Mouse (Mus musculus): ENCODE data around the gene Hapln2.

Hapln2 gene

DNA sequence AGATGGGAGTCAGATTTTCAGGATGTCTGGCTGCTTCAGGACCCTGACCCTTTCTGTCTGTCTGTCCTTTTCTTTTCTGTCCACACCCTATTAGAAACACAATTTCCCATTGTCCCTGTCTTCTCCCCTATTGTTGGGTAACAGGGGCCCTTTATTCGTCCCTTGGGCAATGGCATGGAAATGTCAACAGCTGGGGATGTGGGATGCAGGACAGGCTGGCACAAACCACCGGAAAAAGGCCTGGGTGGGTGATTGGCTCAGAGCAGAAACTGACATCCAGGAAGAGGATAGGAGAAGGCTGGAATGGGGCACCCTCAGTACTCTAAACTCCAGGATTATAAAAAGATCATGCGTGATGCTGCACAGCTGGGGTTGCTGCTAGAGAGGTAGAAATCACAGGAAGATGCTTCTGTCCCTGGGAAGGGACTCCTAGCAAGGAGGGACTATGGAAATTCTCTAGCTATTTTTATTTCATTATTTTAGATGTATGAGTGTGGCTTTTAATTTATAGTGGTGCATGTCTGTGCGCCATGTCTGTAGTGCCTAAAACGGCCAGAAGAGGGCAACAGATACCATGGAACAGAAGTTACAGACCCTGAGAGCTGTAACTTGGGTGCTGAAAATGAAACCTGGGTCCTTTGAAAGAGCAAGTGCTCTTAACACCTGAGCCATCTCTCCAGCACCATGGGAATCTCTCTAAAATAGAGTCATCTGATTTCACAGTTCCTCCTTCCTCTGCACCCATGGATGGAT lies at the start of gene Hapln2:
TSS of gene Hapln2 (minus strand) at position 150 of the 753 bp plus-strand sequence.
- no peak for DNase-seq (ENCODE audit: low spot score in 2 of 2)

DNA sequence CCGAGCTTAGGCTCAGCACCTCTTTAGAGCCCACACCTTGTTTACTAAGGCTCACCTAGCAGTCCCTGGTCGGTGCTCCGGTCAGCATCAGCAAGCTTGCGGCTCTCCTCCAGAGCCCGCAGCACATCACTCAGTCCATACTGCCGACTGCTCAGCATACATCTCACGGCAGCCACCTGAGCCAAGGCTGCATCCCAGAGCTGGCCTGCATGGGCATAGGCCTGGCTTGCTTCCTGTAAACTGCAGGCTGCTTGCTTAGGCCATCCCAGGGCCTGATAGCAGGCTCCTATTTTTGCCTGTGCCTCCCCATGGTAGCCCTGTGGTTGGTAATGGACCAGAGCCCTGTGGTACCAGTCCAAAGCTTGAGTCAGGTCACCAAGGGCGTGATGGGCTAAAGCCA lies 47.4 kb upstream of the Hapln2 start:
- no peak for DNase-seq (ENCODE audit: low spot score in 2 of 2)

DNA sequence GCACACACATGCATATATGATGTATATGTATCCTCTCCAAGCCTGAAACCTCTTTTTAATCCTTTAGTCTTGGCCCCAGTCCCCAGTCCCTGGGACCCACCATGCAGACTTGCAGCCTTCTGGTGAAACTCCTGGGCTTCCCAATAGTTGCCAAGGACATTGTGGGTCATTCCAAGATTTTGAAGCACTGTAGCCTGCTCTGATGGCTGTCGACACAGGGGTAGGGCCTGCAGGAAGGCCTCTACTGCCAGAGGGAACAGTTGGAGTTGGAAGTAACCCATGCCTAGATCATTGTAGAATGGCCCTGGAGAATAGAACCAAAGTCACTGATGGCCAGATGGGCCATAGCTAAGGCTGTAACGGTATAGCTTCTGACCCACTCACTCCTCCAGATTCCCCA lies 47.0 kb upstream of the Hapln2 start:
- DNase-seq (ENCODE audit: low spot score in 2 of 2), result no peak

DNA sequence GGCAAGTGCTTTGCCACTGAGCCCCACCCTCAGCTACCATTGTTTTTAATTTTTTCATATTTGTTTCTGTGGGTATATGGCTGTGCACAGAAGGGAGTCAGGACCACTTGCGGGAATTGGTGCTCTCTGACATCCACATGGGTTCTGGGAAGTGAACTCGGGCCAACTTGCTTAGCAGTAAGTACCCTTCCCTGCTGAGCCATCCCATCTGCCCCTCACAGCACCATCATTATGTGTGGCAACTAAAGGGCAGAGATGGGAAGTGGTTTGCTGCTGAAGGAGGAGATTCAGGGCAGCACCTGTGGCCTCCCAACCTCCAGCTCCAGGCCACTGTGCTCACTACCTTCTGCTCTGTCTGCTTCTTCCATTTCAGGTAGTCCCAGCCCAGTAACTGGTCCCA lies 46.2 kb upstream of the Hapln2 start:
- DNase-seq (ENCODE audit: low spot score in 2 of 2), result no peak

DNA sequence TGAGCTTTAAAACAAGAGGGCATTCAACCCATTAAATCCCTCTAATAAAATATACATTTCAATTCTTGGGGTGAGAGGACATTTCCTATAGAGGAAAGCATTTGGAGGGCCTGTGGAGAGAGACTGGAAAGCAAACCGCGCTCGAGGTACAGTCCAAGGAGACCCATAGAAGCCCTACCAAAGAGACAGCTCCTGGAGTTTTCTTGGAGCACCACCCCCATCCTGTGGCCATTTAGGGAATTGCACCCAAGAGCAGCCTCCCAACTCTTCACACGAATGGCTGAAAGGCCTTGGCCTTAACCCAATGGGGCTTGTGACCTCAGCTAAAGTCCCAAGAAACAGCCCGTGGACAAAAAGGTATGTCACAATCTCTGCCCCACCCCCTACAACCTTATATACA lies 44.4 kb upstream of the Hapln2 start:
- peak; percentile 67 to 83 for DNase-seq (ENCODE audit: low spot score in 2 of 2)

DNA sequence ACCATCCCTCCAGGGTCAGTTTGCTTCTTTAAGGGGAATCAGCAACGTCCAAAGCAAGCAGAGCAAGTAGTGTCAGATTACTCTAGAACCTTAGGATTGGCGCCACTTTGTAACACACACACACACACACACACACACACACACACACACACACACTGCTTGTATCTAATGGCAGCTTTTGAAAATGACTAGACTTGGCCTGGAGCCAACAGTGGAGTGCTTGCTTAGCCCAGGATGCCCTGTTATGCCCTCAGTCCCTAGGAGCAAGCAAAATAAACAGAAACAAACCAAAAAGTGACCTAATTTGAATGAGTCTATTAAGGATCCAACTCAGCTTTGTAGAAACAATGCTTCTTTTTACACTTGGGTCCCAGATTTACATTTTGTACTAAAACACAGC lies 41.0 kb upstream of the Hapln2 start:
- no peak for DNase-seq (ENCODE audit: low spot score in 2 of 2)

DNA sequence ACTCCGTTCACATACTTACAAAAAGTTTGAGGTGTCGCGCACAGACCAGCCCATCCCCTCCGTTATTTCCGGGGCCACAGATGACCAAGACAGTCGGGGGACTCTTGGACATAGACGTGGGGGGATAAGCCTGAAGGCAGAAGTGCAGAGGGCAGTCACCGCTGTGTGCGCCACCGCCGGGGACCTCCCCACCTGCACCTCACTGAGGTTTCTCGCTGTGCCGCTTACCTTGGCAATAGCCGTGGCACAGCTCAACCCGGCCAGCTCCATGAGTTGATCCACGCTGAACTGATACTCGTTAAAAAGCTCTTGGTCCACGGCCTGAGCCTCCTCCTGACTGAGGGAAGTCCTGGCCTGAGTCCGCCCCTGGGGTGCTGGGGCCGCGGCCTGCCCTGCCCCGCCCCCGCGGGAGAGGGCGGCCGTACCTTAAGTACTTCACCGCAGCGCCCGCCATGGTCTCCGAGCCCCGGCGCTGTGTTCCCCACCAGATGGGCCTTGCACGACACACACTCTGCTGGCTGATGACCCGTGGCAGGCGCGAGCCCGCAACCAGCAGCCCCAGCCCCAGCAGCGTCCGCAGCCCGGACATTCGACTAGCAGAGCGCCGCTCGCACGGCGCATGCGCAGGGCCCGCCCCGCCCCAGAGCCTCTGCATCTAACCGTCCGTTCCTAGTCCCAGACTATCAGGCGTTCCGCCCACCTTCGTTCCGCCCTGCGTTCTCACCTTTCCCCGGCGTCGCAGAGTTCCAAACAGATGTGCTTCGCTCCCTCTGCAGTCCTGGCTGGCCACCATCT lies 30.7 kb upstream of the Hapln2 start, which contains the start of gene Naxe:
TSS of gene Naxe (minus strand) at position 594 of the 795 bp plus-strand sequence.
- DNase-seq (ENCODE audit: low spot score in 2 of 2), result peak; percentile 73 to 81

DNA sequence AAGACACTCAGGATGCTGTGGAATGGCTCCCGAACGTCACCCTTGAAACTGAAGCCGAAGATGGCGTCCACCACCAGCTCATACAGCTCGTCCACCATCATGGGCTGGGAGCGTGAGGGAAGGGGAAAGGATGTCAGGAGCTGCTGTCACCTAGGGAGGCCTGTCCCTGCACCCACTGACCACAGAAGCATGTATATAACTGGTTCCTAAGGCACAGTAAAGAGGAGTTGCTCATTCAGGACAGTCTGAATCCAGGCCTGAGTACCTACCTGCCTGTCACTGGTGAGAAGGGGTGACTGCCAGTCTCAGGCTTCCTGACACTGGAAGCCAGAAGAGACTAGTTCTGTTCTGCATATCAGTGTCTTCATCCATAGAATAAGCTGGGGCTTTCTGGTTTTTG lies 29.6 kb upstream of the Hapln2 start:
- no peak for DNase-seq (ENCODE audit: low spot score in 2 of 2)

DNA sequence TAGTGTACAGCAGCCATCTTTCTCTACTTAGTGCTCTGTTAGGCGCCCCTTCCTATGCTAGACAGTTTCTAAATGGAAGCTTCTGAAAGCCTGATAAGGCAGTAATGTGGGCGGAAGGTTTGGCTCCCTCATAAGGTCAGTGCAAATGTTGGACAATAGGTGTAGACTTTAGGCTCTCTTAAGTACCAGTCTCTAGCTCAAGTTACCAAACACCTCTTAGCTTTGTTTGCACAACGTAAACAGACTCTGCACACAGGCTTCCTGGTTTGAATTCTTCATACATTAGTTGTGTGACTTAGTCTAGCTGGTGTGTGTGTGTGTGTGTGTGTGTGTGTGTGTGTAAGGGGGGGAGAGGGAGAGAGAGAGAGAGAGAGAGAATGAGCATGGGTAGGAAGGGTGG lies 22.1 kb upstream of the Hapln2 start:
- no peak for DNase-seq (ENCODE audit: low spot score in 2 of 2)

DNA sequence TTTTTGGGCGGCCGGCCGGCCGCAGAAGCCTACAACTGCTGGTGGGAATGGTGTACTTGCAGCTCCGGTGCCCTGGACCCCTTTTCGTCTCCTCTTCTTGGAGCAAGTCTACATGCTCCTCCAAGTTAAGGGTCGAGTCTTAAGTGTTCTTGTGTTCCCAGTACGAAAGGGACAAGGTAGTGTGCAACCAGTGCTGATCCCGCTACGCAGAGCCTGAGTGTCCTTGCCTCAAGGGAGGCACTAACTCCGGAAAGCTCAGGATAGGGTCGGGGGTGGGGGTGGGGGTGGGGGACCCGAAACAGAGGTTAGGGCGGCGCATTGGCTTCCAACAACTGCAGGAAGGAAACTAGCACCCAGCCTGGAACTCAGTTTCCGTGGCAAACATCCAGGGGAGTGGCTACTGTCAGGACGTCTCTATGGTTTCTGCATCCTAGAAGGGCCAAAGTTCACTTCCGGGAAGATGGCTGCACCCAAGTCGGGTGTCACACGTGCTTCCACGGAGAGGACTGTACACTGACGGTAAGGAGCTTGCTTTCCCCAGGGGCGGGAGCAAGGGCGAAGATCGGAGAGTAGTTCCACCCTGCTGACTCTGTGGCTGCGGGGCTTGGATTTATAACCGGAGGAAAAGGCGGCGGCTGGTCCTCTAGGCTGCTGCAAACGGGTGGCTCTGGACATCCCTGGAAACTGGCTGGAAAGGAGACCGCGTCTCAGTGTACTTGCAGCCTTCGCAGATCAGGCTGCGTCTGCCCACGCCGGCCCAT lies 15.5 kb upstream of the Hapln2 start, which contains the start of gene Gpatch4:
TSS of gene Gpatch4 (plus strand) at position 448 of the 761 bp plus-strand sequence.
- peak; percentile 91 to 93 for DNase-seq (ENCODE audit: low spot score in 2 of 2)

DNA sequence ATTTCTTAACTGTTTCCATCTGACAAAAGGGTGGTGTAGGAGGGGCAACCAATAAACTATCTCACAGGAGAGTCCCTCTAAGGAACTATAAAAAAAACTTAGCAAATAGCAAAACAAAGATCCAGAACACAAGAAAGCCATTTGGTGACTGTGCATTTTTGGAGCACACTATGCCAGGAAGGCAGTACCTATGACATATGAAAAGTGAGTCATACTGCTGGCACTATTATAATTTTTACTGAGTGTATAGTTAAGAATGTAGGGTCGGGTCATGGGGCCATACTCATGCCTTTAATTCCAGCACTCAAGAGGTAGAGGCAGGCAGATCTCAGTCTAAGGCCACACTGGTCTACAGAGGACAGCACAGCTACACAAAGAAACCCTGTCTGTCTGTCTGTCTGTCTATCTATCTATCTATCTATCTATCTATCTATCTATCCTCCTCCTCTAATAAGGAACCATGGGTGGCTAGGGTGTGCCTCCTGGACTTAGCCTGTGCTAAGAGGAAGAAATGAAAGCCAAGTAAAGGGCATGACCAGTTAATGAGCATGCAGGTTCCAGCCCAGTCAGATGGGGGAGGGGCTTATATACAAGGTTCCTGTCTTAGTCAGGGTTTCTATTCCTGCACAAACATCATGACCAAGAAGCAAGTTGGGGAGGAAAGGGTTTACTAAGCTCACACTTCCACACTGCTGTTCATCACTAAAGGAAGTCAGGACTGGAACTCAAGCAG lies 8.3 kb upstream of the Hapln2 start:
- DNase-seq (ENCODE audit: low spot score in 2 of 2), result no peak

DNA sequence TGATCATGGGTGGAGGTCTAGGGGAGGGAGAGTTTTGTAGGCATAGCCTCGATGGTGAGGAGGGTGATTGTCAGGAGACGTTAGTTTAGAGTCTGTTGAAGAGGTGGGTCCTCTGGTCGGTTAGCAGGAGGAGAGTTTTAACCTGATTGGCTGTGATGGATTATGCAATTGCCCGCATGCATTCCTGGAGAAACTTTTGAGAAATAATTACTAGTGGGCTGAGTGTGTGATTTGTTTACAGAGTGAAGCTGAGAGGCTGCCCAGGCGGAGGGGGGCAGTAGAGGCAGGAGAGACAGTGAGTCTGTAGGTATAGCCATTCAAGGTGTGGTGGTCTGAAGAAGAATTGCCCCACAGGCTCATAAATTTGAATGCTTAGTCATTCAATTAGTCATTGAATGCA lies 6.1 kb upstream of the Hapln2 start:
- DNase-seq (ENCODE audit: low spot score in 2 of 2), result no peak

DNA sequence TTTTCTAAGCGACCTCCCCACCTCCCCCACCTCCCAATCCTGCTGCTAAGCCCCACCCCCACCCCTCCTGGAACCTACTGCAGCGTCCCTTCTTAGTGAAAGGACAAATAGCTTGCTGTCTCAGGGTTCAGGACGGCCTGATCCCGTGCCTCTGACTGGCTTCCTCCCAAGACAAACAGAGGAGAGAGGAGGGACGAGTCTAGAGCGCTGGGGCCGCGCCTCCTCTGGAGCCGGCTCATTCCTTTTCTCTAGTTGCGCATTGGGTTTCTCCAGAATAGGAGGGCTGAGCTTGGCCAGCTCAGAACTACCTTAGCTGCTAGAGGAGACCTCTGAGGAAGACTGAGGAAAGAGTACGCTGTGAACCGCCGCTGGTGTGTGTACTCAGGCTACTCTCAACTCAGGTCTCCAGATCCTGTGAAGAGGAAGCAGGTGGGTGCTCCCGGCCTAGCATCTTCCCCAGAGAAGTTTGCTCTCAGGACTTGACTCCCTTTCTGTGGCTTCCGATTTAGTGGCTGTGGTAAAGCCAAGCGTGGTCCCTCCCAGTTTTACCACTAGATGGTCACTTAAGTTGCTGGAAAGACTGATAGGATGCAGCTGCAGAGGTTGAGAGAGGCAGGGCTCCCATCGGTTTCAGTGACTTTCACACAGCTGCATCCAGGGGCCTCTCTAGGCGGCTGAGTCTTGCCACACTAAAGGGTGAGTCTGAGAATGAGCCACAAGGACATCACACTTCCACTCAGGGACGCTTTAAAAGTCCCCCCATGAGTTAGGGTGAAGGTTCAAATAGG lies 3.4 kb upstream of the Hapln2 start:
- DNase-seq (ENCODE audit: low spot score in 2 of 2), result peak; percentile 33 to 47

DNA sequence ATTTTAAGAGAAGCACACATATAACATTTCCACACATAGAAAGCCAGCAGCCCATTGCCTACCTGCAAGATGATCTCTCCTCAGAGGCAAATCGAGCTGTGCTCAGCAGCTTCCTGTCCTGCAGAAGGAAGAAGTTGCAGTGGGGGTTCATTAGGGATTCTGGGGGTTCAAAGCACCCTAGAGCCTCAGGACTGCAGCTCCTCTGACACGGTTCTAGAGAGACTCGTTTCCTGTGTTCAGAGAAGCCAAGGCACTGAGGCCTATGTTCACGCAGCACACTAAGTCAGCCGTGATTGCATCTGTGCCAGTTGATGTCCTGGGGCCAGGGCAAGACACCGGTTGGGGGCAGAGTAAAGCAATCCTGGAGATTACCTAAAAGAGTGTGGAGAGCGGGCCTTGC lies 560 bp downstream of the Hapln2 start:
- no peak for DNase-seq (ENCODE audit: low spot score in 2 of 2)

DNA sequence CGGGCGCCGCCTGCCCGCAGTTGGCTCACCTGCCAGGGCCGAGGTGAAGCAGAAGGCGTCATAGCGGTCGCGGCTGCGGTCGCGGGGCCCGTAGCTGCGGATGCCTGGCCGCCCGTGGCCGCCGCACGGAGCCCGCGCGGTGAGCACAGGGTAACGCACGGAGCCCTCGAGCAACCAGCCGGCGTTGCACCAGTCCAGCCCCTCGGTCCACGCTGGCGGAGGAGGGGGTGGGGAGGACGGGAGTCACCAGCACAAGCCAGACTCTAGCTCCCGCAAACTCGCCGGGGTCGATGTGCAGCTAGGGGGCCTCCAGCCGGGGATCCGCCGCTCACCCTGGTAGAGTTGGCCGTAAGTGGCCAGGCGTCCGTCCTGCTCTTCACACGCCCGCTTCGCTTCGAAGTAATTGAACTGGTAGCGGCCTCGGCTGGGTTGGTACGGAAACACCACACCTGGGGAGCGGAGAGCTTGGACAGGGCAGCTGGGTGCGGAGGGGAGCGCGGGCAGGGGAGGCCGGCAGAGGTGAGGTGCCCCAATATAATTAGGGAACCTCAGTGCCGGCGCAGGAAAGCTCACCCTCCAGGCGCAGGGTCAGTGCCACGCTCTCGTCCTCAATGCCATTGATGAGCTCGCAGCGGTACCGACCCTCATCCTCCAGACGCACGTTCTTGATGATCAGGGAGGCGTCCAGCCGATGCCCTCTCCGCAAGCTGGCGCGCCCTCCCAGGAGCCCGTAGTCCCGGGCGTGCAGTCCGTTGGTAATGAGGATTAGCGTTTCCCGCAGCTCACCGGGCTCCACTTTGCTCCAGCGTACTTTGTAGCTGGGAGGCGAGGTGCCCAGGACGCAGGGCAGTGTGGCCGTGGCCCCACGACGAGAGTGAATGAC lies 4.0 kb downstream of the Hapln2 start:
- DNase-seq (ENCODE audit: low spot score in 2 of 2), result no peak

DNA sequence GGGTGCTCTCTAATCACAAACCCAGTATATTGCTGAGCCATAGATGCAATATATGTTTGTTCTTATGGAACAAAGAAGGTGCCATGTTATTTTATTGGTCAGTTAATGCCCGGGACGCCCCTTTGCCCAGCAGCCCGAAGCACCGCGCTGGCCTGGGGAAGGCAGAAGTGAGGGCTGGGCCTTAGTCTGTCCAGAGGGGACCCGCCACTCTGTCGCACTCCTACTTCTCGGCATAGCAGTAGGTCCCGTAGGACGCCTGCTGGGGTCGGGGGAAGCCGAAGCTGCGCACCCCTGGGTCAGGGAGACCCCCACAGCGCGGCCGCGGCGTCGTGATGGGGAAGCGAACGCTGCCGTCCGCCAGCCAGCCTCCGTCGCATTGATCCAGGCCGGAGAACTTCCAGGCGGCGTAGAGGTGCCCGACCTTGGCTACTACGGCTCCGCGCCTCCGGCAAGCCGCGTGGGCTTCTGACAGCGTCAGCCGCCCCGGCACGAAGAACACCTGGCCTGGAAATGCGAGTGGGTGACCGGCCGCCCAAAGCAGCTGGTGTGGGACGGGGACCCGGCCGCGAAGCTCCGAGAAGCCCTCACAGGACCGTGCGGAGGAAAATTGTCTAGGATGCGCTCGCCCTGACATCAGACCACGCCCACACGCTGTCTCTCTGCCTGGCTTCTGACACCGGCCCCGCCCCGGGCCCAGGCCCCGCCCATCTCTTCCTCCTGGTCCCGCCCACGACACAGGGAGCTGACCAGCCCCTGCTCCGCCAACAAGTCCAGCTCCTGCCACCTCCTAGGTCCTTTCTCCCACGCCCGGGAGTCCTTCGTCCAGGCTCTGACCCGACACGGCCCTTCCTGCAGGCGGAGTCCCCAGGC lies 4.8 kb downstream of the Hapln2 start:
- DNase-seq (ENCODE audit: low spot score in 2 of 2), result peak; percentile 81 to 88

DNA sequence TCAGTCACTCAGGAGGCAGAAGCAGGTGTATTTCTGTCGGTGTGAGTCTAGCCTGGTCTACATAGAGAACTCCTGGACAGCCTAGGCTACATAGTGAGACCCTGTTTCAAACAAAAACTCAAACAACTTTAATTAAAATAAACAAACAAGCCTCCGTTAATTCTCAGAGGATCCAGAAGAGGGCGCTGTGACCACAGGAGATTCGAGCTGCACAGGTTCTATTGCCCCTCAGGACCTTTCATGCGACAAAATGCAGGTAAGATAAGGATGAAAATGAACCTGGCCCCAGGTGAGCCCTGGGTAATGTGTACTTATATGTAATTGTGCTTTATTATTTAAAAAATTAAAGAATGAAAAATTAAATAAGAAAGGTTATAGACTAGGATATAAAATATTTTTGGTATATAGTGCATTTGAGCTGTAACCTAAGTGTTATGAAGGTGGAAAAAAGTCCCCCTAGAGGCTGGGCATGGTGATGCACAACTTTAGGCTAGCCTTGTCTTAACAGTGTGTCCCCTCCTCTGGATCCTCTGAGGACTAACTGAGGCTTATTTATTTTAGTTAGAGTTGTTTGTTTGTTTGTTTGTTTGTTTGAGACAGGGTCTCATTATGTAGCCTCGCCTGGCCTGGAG lies 16.6 kb downstream of the Hapln2 start:
- peak in 1 of 2 experiments; percentile 17 for DNase-seq (ENCODE audit: low spot score in 2 of 2)

Data from heart, adult 9 months (tissue).